Mouse (Mus musculus) lung, adult 2 months (tissue): ENCODE measurements around the gene Mrpl24.

Experiments
- CTCF ChIP-seq: fragments of 200-500 bp; IDR thresholded peaks from 2 replicates; pipeline ENCODE4 v1.5.1; 2011; ENCODE audit warnings: mild to moderate bottlenecking, low read length, control low read depth; ENCODE audit not compliant: insufficient read depth
- POLR2A ChIP-seq: fragments of 200-500 bp; IDR thresholded peaks from 2 replicates; pipeline ENCODE4 v1.6.1; 2011; ENCODE audit warnings: low read depth, mild to moderate bottlenecking, control low read depth, low read length, borderline replicate concordance; ENCODE audit errors: extremely low read depth

GRCm38 (mm10) chr3:87952440-87952839, 33.1 kb downstream of the Mrpl24 start:
- TF ChIP-seq POLR2A: no peak
- TF ChIP-seq CTCF: no peak
